Mouse (Mus musculus): ENCODE data around the gene Cnksr2.

Cnksr2 gene

GRCm38 (mm10) chrX:158043057-158043843 lies at the start of gene Cnksr2:
TSS of gene Cnksr2 (minus strand) at chrX:158043294.
- DNase-seq (ENCODE audit: low spot score in 2 of 2): peak; percentile 48 to 54

- DNase-seq (ENCODE audit: low spot score in 2 of 2): peak in 1 of 2 experiments; percentile 31
Measured at GRCm38 (mm10) chrX:158043844-158044140, 698 bp upstream of the Cnksr2 start.

- peak in 1 of 2 experiments; percentile 15 for DNase-seq (ENCODE audit: low spot score in 2 of 2)
Measured at GRCm38 (mm10) chrX:158042255-158043056, 638 bp downstream of the Cnksr2 start.

DNA sequence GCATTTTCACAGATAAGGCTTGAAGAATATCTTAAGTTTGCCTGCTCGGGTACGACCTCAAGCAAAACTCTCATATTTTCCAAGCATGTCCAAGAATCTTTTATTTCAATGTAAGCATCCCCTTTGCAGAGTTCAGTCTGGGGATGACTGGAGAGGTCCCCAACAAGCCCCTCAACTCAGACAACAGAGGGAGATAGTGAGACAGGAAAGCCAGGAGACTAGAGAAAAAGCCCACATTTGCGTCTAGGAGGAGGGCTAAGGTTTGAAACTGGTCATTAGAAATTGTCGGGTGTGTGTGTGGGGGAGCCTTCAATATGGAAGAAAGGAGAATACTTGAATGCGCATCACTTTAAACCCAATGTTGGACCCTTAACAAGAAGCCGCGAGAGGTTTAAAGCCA lies 1.4 kb downstream of the Cnksr2 start:
- DNase-seq (ENCODE audit: low spot score in 2 of 2): peak in 1 of 2 experiments; percentile 6

DNA sequence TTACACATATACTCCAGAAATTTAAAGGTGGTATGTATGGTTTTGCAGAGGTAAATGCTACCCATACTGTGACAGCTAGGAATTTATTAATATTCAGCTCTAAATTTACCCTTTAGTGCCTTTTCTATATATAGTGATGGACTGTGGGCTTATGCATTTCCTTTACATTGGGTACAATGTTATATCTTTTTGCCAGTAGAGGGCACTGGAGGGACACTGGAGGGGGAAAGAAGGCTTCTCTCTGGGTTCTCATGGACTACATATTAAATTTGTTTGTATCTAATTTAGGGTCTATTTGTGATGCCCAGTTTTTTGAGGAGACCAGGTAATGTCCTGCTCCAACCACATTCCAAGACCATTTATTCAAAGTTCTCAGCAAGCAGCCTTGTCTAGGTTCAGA lies 91.4 kb downstream of the Cnksr2 start:
- no peak for DNase-seq (ENCODE audit: low spot score in 2 of 2)

DNA sequence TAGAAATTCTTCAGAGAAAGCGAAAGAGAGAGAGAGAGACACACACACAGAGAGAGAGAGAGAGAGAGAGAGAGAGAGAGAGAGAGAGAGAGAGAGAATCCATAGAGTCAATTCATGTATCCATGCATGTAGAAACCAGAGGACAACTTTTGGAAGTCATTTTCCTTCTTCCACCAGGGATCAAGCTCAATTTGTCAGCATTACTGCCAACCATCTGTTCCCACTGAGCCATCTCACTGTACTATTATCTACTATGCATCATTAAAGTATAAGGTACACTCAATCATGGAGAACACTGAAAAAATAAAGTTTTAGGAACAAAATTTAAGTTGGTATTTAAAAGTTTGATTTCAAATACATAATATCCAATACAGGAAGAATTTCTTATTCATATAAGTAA lies 93.8 kb downstream of the Cnksr2 start:
- no peak for DNase-seq (ENCODE audit: low spot score in 2 of 2)

DNA sequence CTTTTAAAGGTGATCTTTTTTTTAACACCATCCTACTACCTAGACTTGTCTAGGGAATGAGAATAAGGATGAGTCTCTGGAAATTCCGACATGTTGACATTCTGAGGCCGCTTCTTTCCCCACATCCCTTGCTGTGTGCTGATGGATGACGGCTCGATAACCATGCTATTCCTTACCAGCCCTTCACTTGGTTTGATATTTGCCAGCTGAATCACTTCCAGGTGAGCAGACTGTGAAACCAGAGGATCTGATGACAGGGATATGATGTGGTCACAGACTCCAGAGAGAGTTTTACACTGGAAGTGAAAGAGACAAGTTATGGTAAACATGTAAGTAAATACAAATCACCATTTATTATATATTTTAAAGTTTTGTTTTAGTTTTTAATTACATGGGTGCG lies 98.0 kb downstream of the Cnksr2 start:
- no peak for DNase-seq (ENCODE audit: low spot score in 2 of 2)

- DNase-seq (ENCODE audit: low spot score in 2 of 2): no peak
Measured at GRCm38 (mm10) chrX:157936611-157937010, 106.5 kb downstream of the Cnksr2 start.

DNA sequence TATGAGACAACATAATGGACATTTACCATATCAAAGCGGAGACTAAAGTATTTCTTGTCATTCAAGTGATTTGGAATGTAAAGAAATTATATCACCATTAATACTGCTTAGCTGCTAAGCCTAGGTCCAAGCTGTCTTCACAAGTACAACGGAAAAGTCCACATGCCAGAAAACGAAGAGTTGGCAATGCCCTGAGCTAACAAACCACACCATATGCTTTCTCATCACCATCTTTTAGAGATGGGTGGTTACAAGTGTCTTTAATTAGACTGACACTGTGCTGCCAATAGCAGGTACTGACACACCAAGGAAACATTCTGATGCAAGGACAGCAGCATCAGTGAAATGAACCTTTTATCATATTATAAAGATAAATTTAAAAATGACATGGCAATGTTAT lies 123.0 kb downstream of the Cnksr2 start:
- DNase-seq (ENCODE audit: low spot score in 2 of 2): no peak

DNA sequence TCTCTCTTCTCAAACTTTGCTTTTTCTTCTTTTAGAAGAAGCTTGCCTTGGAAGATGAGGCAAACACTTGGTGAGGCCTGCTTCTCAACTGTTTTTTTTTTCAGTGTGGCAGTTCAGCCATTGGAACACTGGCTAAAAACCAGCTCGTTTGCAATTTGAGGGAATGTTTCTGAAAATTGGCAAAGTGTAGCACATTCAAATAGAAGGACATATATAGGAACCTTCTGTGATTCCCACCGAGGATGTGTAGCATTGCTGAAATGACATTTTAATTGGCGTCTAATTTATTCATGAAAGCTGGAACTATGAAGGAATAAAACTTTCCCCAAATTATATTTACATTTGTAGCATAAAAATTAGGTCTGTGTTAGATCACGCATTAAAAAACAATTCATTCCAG lies 213.1 kb downstream of the Cnksr2 start:
- no peak for DNase-seq (ENCODE audit: low spot score in 2 of 2)

- no peak for DNase-seq (ENCODE audit: low spot score in 2 of 2)
Measured at GRCm38 (mm10) chrX:157818921-157819260, 224.2 kb downstream of the Cnksr2 start.

- no peak for DNase-seq (ENCODE audit: low spot score in 2 of 2)
Measured at GRCm38 (mm10) chrX:157818207-157818920, 224.7 kb downstream of the Cnksr2 start, which contains the start of gene Klhl34. TSS of gene Klhl34 (plus strand) at chrX:157818435.

GRCm38 (mm10) chrX:157817571-157818206 lies 225.4 kb downstream of the Cnksr2 start:
- no peak for DNase-seq (ENCODE audit: low spot score in 2 of 2)

- no peak for DNase-seq (ENCODE audit: low spot score in 2 of 2)
Measured at GRCm38 (mm10) chrX:157809721-157810120, 233.4 kb downstream of the Cnksr2 start.

GRCm38 (mm10) chrX:157801669-157802068 lies 241.4 kb downstream of the Cnksr2 start:
- DNase-seq (ENCODE audit: low spot score in 2 of 2): no peak
